Mouse (Mus musculus) c-Kit-positive CD71-positive TER-119-negative erythroid progenitor cells, embryonic 14.5 days (primary cell): Measurements from ENCODE around the gene Nudt1.

Experiments used
- DNase-seq: peaks from one replicate; pipeline ENCODE4 v3.0.0-alpha.2; 2013; ENCODE audit warnings: low read depth

Nudt1 gene

DNA sequence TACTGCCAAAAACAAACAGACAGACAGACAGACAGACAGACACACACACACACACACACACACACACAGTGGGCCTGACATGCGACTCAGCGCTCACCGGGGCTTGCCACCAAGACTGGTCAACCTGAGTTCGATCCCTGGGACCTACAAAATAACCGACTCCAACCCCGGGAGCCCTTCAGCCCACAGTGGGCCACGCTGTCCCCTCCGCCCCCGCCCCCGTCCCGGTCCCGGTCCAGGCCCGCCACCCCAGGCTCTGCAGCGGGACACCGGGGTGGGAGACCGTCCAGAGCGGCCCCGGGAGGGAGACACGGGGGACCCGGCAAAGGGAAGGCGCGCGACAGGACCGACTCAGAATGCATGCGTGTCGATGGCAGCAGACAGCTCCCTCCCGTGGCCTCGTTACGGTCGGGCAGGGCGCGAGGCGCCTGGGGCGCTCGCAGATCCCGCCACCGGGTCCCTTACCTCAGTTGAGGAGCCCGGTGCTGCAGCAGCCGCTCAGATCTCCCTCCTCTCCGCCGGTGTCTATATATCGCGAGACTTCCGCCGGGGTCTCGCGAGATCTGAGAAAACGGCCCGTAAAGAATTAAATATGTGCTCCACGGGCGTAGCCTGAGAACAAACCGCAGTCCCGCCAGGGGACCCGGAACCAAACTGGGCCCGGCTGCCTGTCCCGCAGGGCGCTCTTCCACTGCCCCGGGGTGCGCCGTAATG, at the start of gene Nudt1, which contains the start of gene Mad1l1:
Gene Nudt1, plus strand, starts transcription at position 615 of the 714 bp plus-strand sequence.
Gene Mad1l1, minus strand, starts transcription at position 511 of the 714 bp plus-strand sequence.
- DNase-seq: peak; percentile 98

DNA sequence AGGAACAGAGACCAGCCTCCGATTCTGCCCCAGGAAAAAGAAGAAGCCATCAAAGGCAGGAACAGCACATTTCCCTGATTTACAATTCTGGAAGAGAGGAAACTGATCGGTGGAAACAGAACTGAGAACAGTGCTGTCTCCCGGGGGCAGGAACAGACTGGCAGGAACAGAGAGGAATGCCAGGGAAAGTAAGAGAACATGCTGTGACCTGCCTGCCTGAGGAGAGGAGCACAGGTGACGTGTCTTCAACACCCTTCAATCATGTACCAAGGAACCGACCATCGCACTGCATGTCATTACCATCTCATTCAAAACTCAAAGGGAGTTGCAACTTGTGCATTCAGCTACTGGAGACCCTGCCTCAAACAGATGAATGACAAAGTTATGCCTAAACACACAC, 44.7 kb upstream of the Nudt1 start:
- DNase-seq: no peak

DNA sequence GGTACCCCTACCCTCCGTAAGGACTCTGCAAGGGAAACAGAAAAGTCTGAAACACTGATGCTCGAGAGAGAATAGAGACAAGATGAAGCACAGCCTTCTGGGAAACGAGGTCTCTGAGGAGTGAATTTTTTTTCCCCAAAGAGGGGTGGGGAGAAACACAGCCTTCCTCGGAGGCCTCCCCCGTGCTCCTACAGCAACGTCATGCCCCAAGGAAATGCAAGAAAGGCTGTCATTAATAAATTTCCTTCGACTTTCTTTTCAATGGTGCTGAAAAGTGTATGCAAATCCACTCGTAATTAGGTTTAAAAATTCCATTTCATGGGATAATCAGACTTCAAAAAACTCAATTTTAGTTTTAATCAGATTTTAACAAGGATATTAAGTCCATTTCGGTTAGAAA, 41.3 kb upstream of the Nudt1 start:
- no peak for DNase-seq

DNA sequence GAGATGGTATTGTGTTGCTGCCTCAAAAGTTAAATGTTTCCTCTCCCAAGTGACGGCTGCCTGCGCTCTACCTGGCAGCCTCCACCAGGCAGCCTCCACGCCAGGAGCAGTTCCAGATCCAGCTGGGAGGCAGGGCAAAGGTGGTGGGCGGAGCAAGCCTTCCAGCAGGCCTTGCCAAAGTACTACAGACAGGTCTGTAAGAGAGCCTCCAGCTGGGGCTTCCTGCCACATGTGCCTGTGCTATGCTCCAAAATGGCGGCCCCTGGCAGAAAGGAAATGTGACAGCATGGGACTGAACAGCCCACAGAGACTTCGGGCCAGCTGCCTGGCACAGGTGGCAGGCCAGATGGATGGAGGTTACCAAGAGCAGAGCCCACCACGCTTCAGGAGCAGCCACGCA, 39.1 kb upstream of the Nudt1 start:
- no peak for DNase-seq

DNA sequence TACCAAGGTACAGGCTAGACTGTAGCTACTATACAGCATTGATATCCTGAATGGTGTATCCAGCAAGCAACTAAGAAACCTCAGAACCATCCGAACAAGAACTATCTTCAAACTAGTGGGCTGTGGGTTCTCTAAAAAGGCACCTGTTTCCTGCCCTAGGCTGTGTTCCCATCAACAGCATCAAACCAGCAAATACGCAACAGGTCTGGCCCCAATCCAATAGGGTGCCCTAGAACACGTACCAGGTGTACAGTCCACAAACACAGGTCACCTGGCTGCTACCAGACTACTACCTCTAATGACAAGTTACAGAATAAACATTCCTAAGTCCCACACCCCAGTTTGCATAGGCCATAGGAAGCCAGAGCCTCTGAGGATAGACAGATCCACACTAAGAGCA, 38.6 kb upstream of the Nudt1 start:
- DNase-seq: no peak

DNA sequence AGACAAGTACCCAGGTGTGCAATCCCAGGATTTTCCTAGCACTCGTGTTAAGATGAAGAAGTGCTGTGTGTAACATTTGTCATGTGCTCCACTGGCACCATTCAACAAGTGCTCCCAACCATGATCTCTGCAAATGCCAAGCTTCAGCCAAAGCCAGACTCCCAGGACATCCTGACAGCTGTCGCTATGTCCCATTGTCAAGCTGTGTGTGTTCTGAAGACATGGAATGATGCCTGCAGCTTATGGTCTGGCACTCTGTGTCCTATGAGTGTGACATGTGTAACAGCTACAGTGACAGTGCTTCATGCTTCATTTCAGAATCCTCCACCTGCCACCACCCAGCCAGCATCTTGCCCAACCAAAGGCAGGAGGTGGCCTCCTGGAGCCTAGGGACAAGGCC, 37.4 kb upstream of the Nudt1 start:
- DNase-seq: no peak

DNA sequence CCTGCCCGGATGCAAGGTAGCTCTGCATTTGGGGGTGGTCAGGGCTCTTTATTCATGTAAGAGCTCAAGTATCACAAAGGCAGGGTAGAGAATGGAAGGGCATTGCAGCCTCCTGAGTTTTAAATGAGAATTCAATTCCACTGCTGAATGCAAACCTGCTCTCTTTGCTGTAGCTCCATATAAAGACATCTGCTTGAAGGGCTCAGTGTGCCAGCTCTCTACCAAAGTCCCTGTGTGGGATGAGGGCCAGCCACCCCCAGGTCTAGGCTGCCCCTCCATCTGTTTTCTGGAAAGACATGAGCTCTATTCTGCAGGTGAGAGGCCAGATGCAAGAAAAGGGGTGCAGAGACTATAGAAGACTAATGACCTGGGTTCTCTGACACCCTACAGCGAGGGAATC, 36.7 kb upstream of the Nudt1 start:
- no peak for DNase-seq

DNA sequence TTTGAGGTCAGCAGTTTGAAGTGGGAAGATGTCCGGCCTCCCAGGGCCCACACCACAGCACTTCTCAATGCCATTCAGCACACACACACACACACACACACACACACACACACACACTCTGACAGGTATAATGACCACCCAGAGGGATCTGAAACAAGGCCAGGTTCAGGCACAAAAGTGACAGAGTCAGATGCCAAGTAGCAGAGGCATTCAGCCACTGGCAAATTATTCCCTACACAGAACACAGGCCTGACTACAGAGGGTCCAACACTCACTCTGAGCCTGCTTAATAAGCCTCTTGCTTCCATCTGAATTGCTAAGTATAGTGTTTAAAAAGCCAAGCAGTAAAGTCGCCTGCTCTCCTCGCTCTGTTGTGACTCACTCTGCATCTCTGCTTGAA, 33.2 kb upstream of the Nudt1 start:
- DNase-seq: no peak

DNA sequence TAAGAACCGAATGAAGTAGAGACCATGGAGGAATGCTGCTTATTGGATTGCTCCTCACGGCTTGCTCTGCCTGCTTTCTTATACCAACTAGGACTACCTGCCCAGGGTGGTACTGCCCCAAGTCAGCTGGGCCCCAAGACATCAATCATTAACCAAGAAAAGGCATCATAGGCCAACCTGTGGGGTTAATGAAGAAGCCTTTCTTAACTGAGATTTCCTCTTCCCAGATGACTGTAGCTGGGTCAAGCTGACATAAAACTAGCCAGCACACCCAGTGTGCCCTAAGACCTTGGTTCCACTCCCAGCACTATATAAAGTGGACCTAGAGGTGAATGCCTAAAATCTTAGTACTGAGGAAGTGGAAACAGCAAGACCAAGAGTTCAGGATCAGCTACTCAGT, 32.3 kb upstream of the Nudt1 start:
- no peak for DNase-seq

DNA sequence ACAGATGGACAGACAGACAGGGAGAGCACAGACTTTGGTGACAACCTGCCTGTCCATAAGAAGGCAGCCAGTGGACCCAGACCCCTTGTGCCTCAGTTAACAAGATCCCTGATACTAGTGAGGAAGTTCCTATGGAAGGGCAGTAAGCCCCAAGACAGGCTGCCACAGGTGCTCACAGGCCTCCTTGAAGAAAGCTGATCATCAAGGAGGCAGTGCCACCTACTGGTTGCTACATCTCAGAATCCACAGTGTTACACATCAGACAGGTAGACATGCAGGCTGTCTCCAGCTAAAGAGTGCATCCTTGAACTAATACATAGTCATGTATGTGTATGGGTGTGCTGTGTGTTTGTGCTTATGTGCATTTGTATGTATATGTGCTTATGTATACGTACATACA, 29.3 kb upstream of the Nudt1 start:
- DNase-seq: peak; percentile 39

DNA sequence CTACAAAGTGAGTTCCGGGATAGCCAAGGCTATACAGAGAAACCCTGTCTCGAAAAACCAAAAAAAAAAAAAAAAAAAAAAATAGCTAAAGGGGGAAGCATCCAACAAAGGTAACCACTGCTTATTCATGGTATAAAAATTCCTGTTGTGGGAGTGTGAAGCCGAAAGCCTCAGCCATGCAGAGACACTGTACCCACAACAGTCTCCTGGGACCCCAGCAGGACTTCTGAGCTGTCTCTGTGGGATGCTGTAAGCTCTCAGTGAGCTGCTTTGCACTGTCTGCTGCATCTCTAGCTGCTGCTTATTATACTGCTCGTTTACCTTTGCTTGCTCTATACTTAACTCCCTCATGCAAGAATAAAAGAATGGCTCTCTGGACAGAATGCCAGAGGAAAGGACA, 23.2 kb upstream of the Nudt1 start:
- DNase-seq: no peak

DNA sequence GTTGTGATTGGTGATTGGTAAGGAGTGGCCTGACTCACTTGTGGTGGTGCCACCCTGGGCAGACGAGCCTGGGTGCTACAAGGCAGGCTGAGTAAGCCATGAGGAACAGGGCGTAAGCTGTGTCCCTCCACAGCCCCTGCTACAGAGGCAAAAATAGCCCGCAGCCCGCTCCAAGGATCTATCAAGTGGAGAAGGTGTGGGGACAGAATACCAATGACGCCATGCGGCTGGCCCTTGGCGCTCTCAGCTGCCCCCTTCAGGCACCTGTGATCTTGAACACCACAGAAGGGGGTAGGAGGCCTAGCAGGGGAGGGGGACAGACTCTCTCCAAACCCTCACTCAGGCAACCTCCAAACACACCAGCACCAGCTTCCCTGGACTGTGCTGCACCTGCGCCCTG, 15.4 kb upstream of the Nudt1 start:
- no peak for DNase-seq

DNA sequence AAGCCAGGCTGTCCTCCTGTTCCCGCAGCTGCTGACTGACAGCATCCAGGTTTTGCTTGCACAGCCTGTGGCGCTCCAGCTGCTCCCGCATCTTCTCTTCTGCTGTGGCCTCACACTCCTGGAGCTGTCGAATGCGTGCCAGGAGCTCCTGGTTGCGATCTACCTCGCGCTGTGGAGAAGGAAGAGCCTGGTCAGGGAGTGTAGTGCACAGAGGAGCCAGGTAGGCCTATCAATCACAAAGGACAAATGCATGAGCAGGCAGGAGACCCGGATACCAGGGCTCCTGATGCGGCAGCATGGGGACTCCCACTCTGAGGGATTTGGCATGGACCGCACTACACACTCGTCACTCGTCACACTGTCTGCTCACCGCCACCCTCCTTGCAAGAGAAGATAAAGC, 13.9 kb upstream of the Nudt1 start:
- DNase-seq: no peak

DNA sequence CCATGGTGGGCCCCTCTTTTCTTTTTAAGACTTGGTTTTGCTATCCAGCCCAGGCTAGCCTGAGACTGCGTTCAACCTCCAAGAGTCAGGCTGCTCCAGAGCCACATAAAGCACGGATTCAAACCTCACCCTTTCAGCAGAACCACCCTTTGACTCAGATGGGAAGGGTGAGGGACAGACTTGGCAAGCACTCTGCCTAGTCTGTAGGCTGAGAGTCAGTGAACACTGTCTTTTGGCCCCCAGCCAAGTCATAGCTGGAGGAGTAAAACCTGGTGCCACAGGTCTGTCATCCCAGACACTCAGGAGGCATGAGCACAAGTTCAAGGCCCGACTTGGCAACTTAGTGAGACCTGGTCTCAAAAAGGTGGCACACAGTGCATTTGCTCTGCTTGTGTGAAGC, 4.7 kb upstream of the Nudt1 start:
- no peak for DNase-seq

DNA sequence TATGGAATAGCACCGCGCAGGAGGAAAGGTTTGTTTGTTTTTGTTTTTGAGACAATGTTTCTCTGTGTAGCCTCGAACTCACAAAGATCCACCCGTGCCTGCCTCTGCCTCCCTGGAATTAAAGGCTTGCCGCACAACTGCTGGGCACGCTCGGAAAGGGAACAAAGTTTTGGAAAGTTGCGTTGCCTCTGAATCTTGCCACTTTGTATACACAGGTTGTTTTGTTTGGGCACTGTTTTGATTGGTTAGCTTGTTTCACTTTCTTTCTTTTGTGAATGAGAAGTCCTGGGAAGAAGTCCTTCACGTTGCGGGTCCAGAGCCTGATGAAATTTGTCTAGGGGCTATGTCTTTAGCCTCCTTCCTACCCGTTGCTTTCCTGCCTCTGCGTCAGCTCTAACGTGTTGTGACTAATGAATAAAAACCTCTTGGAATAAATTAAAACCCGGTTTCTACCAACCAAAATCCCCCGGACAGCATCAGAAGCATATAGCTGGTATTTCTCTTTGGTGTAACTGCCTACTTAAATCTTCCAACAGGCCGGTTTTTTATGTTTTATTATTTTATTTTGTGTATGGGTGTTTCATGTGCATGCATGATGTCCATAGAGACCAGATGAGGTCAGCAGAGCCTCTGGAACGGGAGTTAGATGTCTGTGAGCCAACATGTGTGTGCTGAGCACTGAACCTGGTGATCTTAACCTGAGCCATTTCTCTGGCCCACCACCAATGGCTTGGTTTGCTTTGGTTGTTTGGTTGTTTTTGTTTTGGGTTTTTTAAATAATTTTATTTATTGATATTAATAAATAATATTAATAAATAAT, 510 bp downstream of the Nudt1 start:
- no peak for DNase-seq

DNA sequence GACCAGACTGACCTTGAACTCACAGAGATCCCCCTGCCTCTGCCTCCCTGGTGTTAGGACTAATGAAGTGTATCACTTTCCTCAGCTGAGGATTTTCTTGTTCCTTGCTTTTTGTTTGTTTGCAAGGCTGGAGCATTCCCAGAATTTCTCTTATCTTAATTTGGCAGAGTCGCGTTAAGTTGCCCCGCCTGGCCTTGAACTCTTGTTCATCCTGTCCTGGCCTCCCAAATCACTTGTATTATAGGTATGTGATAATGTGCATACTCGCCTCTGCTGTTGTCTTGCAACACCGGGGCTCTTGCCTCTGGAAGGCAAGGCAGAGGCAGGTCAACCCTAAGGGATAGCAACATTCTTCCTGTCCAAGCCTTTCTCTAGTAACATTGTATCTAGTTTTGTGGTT, 2.6 kb downstream of the Nudt1 start:
- DNase-seq: no peak

DNA sequence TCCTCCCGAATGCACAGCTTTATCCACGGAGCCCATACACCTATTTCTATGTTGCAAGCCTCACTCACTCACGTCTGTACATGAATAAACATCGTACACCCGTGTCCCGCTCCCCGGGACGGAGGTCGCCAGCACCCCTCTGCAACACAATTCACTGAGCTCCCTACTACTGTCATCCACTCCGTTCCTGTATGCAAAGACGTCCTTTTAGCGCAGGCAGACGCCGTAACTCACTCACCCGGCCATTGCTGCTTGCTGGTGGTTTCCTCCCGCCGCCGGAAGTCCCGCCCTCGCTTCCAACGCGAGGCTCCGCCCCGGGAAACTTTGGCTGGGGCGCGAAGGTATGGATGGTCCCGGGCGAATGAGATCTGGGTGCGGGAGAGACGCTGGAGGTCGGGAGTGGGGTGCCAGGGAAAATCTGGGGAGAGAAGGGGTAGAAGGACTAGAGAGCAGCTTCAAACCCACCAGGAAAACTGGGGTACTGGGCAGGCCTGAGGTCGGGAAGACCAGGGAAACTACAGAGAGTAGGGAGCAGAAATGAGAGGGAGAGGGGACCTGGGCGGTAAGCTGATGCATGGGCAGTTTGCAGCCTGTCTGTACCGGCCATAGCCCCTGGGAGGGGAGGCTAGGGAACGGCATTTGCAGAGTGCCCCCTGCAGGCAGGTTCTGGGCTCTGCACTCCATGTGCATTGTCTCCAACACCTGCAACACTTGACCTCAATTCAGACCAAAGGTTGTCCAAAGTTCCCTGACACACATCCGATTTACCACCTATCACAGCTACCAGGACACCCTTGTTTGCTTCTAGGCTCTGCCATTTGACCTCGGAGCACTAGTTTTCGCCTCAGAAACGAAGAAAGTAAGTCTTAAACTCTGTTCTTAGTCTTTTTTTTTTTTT, 10.4 kb downstream of the Nudt1 start, which contains the start of gene Mrm2:
Gene Mrm2, minus strand, starts transcription at position 284 of the 898 bp plus-strand sequence.
- DNase-seq: peak; percentile 78

DNA sequence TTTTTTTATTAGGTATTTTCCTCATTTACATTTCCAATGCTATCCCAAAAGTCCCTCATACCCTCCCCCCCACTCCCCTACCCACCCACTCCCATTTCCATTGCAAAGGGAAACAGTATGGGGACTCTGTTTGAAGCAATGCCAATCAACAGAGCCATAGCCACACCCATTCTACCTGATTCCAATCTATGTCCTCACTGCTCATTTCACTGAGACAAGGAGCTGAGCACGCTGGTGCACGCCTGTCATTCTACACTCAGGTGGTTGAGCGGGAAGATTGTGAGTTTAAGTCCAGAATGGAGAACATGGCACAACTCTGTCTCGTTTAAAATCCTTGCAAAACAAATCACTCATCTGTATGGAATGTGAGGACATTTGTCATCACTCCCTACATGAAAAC, 11.1 kb downstream of the Nudt1 start:
- DNase-seq: no peak

DNA sequence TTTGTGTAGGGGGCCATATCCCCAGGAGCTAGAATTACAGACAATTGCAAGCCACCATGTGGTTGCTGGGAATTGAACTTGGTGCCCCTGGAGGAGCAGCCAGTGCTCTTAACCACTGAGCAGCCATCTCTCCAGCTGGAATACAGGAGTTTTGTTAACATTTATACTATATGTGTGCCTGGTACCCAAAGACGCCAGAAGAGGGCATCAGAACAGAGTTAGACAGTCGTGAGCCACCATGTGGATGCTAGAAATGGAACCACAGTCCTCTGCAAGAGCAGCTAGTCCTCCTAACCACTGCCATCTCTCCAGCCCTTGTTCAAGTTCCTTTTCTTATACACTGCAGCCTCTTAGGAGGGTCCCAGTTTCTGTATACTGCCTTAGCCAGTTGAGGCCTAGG, 12.2 kb downstream of the Nudt1 start:
- no peak for DNase-seq

DNA sequence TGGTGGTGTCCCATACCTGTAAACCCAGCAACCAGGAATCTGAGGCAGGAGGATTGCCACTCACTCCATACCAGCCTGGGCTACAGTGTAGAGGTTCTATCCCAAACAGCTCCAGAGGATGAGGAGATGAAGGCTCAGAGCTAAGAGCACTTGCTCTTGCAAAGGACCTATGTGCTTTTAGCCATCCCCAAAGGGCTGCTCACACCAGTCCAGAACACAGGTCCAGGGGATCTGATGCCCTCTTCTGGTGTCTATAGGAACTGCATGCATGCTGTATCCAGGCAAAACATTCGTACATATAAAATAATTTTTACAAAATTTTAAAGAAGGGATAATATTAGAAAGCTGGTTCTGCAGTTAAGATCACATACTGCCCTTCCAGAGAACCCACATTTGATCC, 15.2 kb downstream of the Nudt1 start:
- no peak for DNase-seq

DNA sequence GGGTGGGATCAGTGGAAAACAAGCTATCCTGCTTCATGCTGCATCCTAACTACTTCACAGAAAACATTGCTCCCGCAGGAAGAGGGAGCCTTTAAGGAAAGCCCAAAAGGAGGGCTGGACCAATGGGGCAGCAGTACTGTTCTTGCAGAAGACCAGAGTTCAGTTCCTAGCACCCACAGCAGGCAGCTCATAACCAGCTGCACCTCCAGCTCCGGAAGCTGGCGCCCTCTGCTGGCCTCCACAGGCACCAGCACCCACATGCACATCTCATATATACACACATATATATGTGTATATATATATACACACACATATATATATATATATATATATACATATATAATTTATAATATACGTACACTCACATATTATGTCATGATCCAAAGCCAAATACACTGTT, 17.3 kb downstream of the Nudt1 start:
- DNase-seq: no peak

DNA sequence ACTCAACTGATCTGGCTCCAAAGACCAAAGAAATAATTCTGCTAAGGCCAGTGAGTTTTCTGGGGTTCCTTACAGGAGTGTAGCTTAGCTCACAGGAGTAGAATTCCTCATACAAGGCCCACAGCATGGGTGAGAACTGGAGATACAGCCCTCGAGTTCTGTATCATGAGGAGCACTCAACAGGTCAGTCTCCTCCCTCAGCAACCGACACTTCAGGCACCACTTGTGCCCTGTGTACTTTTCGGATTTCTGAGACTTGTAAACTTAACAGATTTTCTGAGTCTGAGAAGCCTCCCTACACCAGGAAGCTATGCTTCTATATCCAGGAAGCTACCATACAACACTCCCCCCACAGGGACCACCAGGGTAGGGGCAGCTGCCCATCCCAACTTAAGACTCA, 18.4 kb downstream of the Nudt1 start:
- DNase-seq: no peak

DNA sequence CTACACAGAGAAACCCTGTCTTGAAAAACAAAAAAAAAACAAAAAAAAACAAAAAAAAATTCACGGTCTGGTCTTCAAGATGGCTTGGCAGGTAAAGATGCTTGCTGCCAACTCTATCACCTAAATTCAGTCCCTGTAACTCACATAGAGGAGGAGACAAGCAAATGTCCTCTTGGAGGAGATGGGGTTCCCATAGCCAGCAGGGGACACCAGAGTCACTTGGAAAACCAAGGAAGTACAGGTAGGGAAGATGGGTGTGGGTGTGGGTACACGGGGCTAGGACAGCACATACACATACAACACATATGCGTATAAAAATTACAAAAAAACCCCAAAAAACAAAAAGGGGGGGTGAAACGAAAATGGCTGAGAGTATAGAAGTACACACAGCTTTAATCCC, 21.4 kb downstream of the Nudt1 start:
- DNase-seq: no peak
